Mouse (Mus musculus) hindbrain, embryonic 12.5 days (tissue): Measurements from ENCODE around the gene Klre1. TPM values are rescaled to one million over a fixed set of nuclear protein-coding genes. Genes with fewer than 3 reads are reported as not detected.
A peak's percentile ranks its signal among the peaks of the same experiment; 100 is the strongest.

Experiments used
- ATAC-seq: fragments of 200-750 bp; cut with Nextera tagmentation; 2 replicates; pipeline ENCODE4 v1.8.0; 2017; ENCODE audit warnings: moderate TSS enrichment; ENCODE audit not compliant: low FRiP score
- H3K27ac ChIP-seq: fragments of 300-500 bp; sonication (generic); 2 replicates; pipeline ENCODE4 v1.5.1; 2016; ENCODE audit warnings: mild to moderate bottlenecking
- H3K27me3 ChIP-seq: fragments of 300-500 bp; sonication (generic); 2 replicates; pipeline ENCODE4 v1.6.1; 2016; ENCODE audit warnings: mild to moderate bottlenecking
- H3K36me3 ChIP-seq: fragments of 300-500 bp; sonication (generic); 2 replicates; pipeline ENCODE4 v1.6.1; 2016; ENCODE audit warnings: mild to moderate bottlenecking
- H3K4me1 ChIP-seq: fragments of 300-500 bp; sonication (generic); 2 replicates; pipeline ENCODE4 v1.6.1; 2016
- H3K4me2 ChIP-seq: fragments of 300-500 bp; sonication (generic); replicated peaks from 2 replicates; pipeline ENCODE4 v1.6.1; 2016; ENCODE audit warnings: mild to moderate bottlenecking
- H3K4me3 ChIP-seq: fragments of 300-500 bp; sonication (generic); 2 replicates; pipeline ENCODE4 v1.5.1; 2016; ENCODE audit warnings: mild to moderate bottlenecking
- H3K9ac ChIP-seq: fragments of 300-500 bp; sonication (generic); 2 replicates; pipeline ENCODE4 v1.6.1; 2016; ENCODE audit warnings: mild to moderate bottlenecking, moderate library complexity
- H3K9me3 ChIP-seq: fragments of 300-500 bp; sonication (generic); replicated peaks from 2 replicates; pipeline ENCODE4 v1.6.1; 2016; ENCODE audit warnings: mild to moderate bottlenecking
- WGBS: fragments of 180-500 bp; shearing (Covaris S2); methylation state at CpG from one replicate; pipeline ENCODE4 v1.1.7; 2016; 5-methylcytosine and 5-hydroxymethylcytosine counted together
- polyA plus RNA-seq: library from polyadenylated mRNA; unstranded; fragments of >200 nt; fragmentation: Nextera tagmentation; extraction: Ambion mirVana; gene quantifications from 2 replicates; pipeline ENCODE4 v1.2.1, GENCODE M21; 2016

Klre1 gene
- polyA plus RNA-seq, 1 experiment from 2014 or later = not detected

DNA sequence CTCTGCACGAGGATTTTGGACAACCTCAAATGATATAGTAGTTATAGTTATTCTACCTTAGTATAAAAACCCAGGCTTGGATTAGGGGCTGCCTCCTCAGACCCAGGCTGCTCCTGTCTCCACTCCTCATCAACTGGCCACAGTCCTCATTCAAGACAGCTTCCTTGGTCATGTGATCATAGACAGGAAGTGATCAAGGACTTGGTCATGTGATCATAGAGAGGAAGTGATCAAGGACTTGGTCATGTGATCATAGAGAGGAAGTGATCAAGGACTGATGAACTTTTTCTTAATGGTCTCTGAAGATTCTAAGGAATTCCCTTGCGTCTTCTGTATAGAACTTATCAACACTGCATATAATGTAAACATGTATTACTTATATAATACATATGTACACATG, 30.4 kb upstream of the Klre1 start:
- Histone ChIP-seq H3K27me3 (no peaks in the 10 kb centered on the region), H3K9me3 (no peaks in the 10 kb centered on the region), H3K4me2 (no peak overlapping the region), H3K4me3 (no peak overlapping the region), H3K9ac (no peak overlapping the region), H3K27ac (no peak overlapping the region), H3K4me1 (0 out of 2 replicates have a peak, but pooled peaks cover 6% of the 10 kb centered on the region), H3K36me3 (peaks cover 5% of the 10 kb centered on the region; the same call in 1 of the 2 replicates)
- ATAC-seq = no peak
- 84% methylated on average over 2 of the region's 2 CpGs for WGBS

DNA sequence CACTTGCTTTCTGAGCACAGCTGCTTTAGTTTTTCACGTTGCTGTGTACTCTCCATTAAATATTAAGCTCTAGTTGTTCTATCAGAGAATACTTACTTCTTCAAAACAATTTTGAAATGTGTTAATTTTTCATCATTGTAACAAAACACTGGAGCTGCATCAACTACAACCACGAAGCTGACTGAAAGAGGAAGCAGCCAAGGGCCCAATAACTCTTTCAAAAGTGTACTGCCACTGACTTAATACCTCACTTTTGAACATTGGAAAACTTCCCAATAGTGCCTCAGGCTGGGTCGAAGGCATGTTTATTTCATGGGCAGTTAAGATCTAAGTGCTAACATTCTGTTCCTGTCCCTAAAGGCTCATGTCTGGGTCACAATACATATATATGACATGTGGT, 29.7 kb upstream of the Klre1 start:
- H3K4me2 ChIP-seq = no peak overlapping the region
- no peaks in the 10 kb centered on the region for H3K9me3 ChIP-seq
- 0 out of 2 replicates have a peak, but pooled peaks cover 6% of the 10 kb centered on the region for H3K4me1 ChIP-seq
- no peak for ATAC-seq
- no peaks in the 10 kb centered on the region for H3K36me3 ChIP-seq
- no peak overlapping the region for H3K4me3 ChIP-seq
- no peaks in the 10 kb centered on the region for H3K27me3 ChIP-seq
- no peak overlapping the region for H3K9ac ChIP-seq
- no peak overlapping the region for H3K27ac ChIP-seq
- WGBS = 73% methylated on average over 3 of the region's 3 CpGs

DNA sequence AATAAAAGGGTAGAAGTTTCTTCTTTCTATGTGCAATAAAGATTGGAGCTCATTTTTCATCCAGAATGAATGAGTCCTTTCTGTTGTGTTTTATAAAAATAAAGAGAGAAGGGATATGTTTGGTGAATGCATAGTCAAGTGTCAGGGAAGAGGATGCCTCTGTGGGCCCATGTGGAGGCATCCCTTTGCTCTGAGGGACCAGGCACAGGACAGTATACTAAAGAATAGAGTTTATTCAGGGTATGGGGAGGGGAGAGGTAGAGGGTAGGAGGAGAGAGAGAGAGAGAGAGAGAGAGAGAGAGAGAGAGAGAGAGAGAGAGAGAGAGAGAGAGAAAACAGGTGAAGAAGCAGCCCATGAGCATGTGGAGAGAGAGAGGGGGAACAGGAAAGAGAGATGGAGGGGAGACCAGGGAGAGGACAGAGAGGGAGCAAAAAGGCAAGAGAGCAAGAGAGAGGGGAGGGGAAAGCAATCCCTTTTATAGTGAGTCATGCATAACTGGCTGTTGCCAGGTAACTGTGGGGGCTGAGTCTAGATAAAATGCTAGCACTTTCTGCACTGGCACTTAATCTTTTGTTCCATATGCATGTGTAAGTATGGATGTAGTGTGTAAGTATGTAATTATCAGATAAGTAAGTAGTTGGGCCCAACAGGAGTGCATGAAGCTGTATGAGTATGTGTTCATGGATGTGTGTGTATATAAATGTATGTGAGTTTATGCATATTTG, 20.2 kb upstream of the Klre1 start:
- Histone ChIP-seq H3K4me1 (no peaks in the 10 kb centered on the region), H3K9ac (no peak overlapping the region), H3K4me2 (no peak overlapping the region), H3K27me3 (no peaks in the 10 kb centered on the region), H3K9me3 (no peaks in the 10 kb centered on the region), H3K36me3 (no peaks in the 10 kb centered on the region), H3K4me3 (no peak overlapping the region), H3K27ac (no peak overlapping the region)
- peak; percentile 57 for ATAC-seq

GRCm38 (mm10) chr6:129558946-129559640, 18.6 kb upstream of the Klre1 start:
- no peaks in the 10 kb centered on the region for H3K27me3 ChIP-seq
- no peak overlapping the region for H3K9ac ChIP-seq
- H3K4me3 ChIP-seq = no peak overlapping the region
- H3K9me3 ChIP-seq = no peaks in the 10 kb centered on the region
- WGBS = 24% methylated on average over 12 of the region's 12 CpGs
- no peak overlapping the region for H3K27ac ChIP-seq
- H3K4me1 ChIP-seq = no peaks in the 10 kb centered on the region
- H3K4me2 ChIP-seq = no peak overlapping the region
- no peaks in the 10 kb centered on the region for H3K36me3 ChIP-seq
- peak; percentile 90 for ATAC-seq

GRCm38 (mm10) chr6:129559641-129560027, 18.1 kb upstream of the Klre1 start:
- WGBS = 54% methylated on average over 4 of the region's 4 CpGs
- Histone ChIP-seq H3K27ac (no peak overlapping the region), H3K9me3 (no peaks in the 10 kb centered on the region), H3K4me1 (no peaks in the 10 kb centered on the region), H3K27me3 (no peaks in the 10 kb centered on the region), H3K36me3 (no peaks in the 10 kb centered on the region), H3K4me2 (no peak overlapping the region), H3K4me3 (no peak overlapping the region), H3K9ac (no peak overlapping the region)
- 0 out of 2 replicates have a peak, but pooled peaks have one; percentile 15 for ATAC-seq

DNA sequence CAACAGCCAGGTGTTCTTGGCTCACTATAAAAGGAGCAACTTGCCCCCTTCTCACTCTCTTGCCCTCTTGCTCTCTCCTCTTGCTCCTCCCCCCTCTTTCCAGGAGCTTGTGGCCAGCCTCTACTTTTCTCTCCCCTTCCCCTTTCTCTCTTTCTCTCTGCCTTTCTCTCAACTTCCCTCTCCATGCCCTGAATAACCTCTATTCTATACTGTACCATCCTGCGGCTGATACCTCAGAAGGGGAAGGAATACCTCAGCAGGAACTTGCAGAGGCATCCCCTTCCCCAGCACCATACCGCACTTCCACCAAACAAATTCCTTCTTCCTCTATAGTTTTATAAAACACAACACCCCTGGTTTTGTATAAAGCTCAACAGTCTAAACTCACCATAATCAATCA, 12.4 kb upstream of the Klre1 start:
- Histone ChIP-seq H3K27me3 (no peaks in the 10 kb centered on the region), H3K4me1 (no peaks in the 10 kb centered on the region), H3K4me2 (no peak overlapping the region), H3K36me3 (no peaks in the 10 kb centered on the region), H3K9me3 (no peaks in the 10 kb centered on the region), H3K4me3 (no peak overlapping the region), H3K9ac (no peak overlapping the region), H3K27ac (no peak overlapping the region)
- 79% methylated on average over 2 of the region's 2 CpGs for WGBS
- ATAC-seq = no peak

- no peak overlapping the region for H3K27ac ChIP-seq
- H3K27me3 ChIP-seq = no peaks in the 10 kb centered on the region
- no peaks in the 10 kb centered on the region for H3K36me3 ChIP-seq
- WGBS = 48% methylated on average over 2 of the region's 2 CpGs
- ATAC-seq = no peak
- no peak overlapping the region for H3K9ac ChIP-seq
- H3K9me3 ChIP-seq = no peaks in the 10 kb centered on the region
- no peak overlapping the region for H3K4me3 ChIP-seq
- H3K4me1 ChIP-seq = no peaks in the 10 kb centered on the region
- H3K4me2 ChIP-seq = no peak overlapping the region
These were observed 2.4 kb upstream of the Klre1 start for GRCm38 (mm10) chr6:129575315-129575714.

DNA sequence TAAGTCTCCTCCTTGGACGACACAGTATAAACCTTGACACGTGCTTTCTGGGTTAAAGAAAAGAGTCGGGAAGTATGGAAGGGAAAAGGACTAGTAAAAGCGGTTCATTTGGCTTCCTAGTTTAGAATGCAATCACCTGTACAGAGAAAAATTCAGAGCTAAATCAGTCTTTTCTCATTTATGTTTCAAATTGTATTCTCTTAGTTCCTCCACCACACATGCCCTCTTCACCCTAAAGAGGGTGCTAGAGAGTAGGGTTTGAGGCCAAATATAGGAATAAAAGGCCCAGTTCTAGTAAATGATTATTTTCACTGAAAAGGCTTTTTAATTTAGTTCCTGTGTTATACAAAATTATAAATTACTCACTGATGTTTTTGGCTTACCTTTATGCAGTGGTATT, 3.6 kb downstream of the Klre1 start:
- WGBS = 66% methylated on average over 4 of the region's 4 CpGs
- Histone ChIP-seq H3K4me3 (no peak overlapping the region), H3K9ac (no peak overlapping the region), H3K4me1 (no peaks in the 10 kb centered on the region), H3K27ac (no peak overlapping the region), H3K4me2 (no peak overlapping the region), H3K9me3 (no peaks in the 10 kb centered on the region), H3K27me3 (no peaks in the 10 kb centered on the region), H3K36me3 (no peaks in the 10 kb centered on the region)
- ATAC-seq = no peak

DNA sequence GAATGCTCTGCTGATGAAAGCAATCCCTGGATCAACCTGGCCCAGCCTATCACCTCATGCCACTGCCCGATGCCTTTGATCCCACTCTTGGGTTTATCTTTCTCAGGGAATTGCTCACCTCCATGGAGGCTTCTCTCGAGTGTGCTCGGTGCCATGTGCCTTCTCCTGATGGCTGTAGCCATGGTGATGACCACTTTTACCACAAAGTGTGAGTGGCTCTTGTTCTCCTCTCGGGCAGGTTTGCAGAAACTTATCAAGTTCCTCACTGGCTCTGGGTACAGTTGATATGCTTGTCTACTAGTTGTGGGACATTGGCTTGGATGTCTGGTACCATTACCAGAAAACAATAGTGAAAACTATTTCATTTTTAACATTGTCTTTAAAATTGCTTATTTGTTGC, 4.2 kb downstream of the Klre1 start:
- Histone ChIP-seq H3K27me3 (no peaks in the 10 kb centered on the region), H3K36me3 (no peaks in the 10 kb centered on the region), H3K4me1 (no peaks in the 10 kb centered on the region), H3K27ac (no peak overlapping the region), H3K9ac (no peak overlapping the region), H3K9me3 (no peaks in the 10 kb centered on the region), H3K4me2 (no peak overlapping the region), H3K4me3 (no peak overlapping the region)
- ATAC-seq = no peak
- 91% methylated on average over 4 of the region's 4 CpGs for WGBS

- no peak overlapping the region for H3K27ac ChIP-seq
- no peak overlapping the region for H3K4me3 ChIP-seq
- no peak for ATAC-seq
- H3K9me3 ChIP-seq = no peaks in the 10 kb centered on the region
- no peak overlapping the region for H3K4me2 ChIP-seq
- WGBS = 81% methylated on average over 3 of the region's 3 CpGs
- no peaks in the 10 kb centered on the region for H3K27me3 ChIP-seq
- no peaks in the 10 kb centered on the region for H3K36me3 ChIP-seq
- no peaks in the 10 kb centered on the region for H3K4me1 ChIP-seq
- no peak overlapping the region for H3K9ac ChIP-seq
These were observed 5.3 kb downstream of the Klre1 start for GRCm38 (mm10) chr6:129583014-129583413.

- 87% methylated on average over 3 of the region's 3 CpGs for WGBS
- no peak within 1 kb of the TSS for H3K4me2 ChIP-seq
- H3K36me3 ChIP-seq = no peaks in the 10 kb centered on the region
- no peaks in the 10 kb centered on the region for H3K4me1 ChIP-seq
- ATAC-seq = no peak
- H3K27ac ChIP-seq = no peak within 1 kb of the TSS
- H3K27me3 ChIP-seq = no peaks in the 10 kb centered on the region
- no peak within 1 kb of the TSS for H3K9ac ChIP-seq
- no peak within 1 kb of the TSS for H3K4me3 ChIP-seq
- H3K9me3 ChIP-seq = no peaks in the 10 kb centered on the region
These were observed 13.8 kb downstream of the Klre1 start, which contains the start of gene Klrd1 for GRCm38 (mm10) chr6:129591508-129591907. Klrd1 (plus strand) TSS chr6:129591782.

- H3K27ac ChIP-seq = no peak overlapping the region
These were observed 30.7 kb downstream of the Klre1 start for GRCm38 (mm10) chr6:129608372-129608771.

DNA sequence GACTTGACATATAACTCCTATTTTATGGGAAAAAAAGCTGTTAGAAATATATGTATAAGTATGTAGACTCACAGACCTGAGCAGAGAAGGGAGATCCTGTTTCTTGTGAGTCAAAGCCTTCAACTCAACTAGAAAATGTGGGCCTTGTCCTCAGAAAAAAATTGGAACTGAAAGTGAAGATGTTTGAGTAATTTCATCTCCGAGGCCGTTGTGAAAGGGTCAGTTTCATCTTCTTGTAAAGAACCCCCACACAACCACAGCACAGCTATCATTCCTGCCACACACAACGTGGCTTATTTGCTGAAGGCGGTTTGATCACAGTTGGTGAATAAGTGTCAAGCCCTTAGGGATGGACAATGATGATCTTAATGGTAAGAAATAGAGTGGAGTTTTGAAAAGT, 46.0 kb downstream of the Klre1 start, which contains the start of gene Klrk1:
Klrk1 (minus strand) TSS at position 130 of the 400 bp plus-strand sequence.
- no peak for ATAC-seq
- WGBS = 82% methylated on average over 4 of the region's 4 CpGs
- Histone ChIP-seq H3K36me3 (no peaks in the 10 kb centered on the region), H3K27ac (no peak within 1 kb of the TSS), H3K27me3 (no peaks in the 10 kb centered on the region), H3K4me1 (no peaks in the 10 kb centered on the region), H3K9me3 (no peaks in the 10 kb centered on the region), H3K4me2 (no peak within 1 kb of the TSS), H3K4me3 (no peak within 1 kb of the TSS), H3K9ac (no peak within 1 kb of the TSS)

More at GRCm38 (mm10) chr6:129608372-129608771, 30.7 kb downstream of the Klre1 start:
- Histone ChIP-seq H3K4me1 (no peaks in the 10 kb centered on the region), H3K9ac (no peak overlapping the region), H3K4me2 (no peak overlapping the region), H3K27me3 (no peaks in the 10 kb centered on the region), H3K36me3 (no peaks in the 10 kb centered on the region), H3K9me3 (no peaks in the 10 kb centered on the region), H3K4me3 (no peak overlapping the region)
- no peak for ATAC-seq
